Mouse (Mus musculus) testis, adult 2 months (tissue): ENCODE data around the gene Epyc. TPM values are rescaled to one million over a fixed set of nuclear protein-coding genes. Genes with fewer than 3 reads are reported as not detected.
"Not testable (repeated sequence)": the region's sequence is repeated elsewhere in the genome, so short reads cannot be mapped to it uniquely, and the experiment has no call there.

Source experiments
- H3K27ac ChIP-seq: fragments of 200-500 bp; 2 replicates; pipeline ENCODE4 v1.5.1; 2012; ENCODE audit warnings: low read depth, low read length; ENCODE audit not compliant: control insufficient read depth, insufficient read depth
- H3K27me3 ChIP-seq: fragments of 200-500 bp; 2 replicates; pipeline ENCODE4 v1.6.1; 2012; ENCODE audit warnings: mild to moderate bottlenecking, low read length, moderate library complexity; ENCODE audit not compliant: control insufficient read depth, insufficient read depth
- H3K36me3 ChIP-seq: fragments of 200-500 bp; 2 replicates; pipeline ENCODE4 v1.6.1; 2012; ENCODE audit warnings: mild to moderate bottlenecking, low read length; ENCODE audit not compliant: control insufficient read depth, insufficient read depth
- H3K4me1 ChIP-seq: fragments of 200-500 bp; 2 replicates; pipeline ENCODE4 v1.6.1; 2012; ENCODE audit warnings: low read length; ENCODE audit not compliant: control insufficient read depth, insufficient read depth
- H3K4me3 ChIP-seq: fragments of 200-500 bp; 2 replicates; pipeline ENCODE4 v1.5.1; 2012; ENCODE audit warnings: low read depth, mild to moderate bottlenecking, low read length, moderate library complexity, mixed read lengths; ENCODE audit not compliant: control insufficient read depth
- CTCF ChIP-seq: fragments of 200-500 bp; IDR thresholded peaks from 2 replicates; pipeline ENCODE4 v1.5.1; 2012; ENCODE audit warnings: low read depth, mild to moderate bottlenecking, inconsistent platforms, low read length, moderate library complexity; ENCODE audit not compliant: control insufficient read depth, insufficient read depth, insufficient replicate concordance
- POLR2A ChIP-seq: fragments of 200-500 bp; IDR thresholded peaks from 2 replicates; pipeline ENCODE4 v1.6.1; 2012; ENCODE audit warnings: low read depth, mild to moderate bottlenecking, inconsistent platforms, low read length, moderate library complexity; ENCODE audit not compliant: control insufficient read depth
- polyA plus RNA-seq: library from polyadenylated mRNA; depleted of rRNA; stranded (reverse); fragments of >200 nt; gene quantifications from 2 replicates; pipeline ENCODE4 v1.2.3, GENCODE M21; 2012

The Epyc gene
- polyA plus RNA-seq, 1 experiment = 13.3 TPM

GRCm38 (mm10) chr10:97714584-97714983 is 70.7 kb downstream of the Epyc start:
- H3K27ac ChIP-seq = no peak overlapping the region
- peak; percentile 71; the same call in 1 of the 2 replicates for TF ChIP-seq POLR2A
- TF ChIP-seq CTCF = no peak
- no peaks in the 10 kb centered on the region for H3K36me3 ChIP-seq
- H3K27me3 ChIP-seq = no peaks in the 10 kb centered on the region
- H3K4me3 ChIP-seq = peak overlapping the region; percentile 79
- no peaks in the 10 kb centered on the region for H3K4me1 ChIP-seq

- TF ChIP-seq CTCF (no peak), POLR2A (no peak)
- Histone ChIP-seq H3K4me1 (no peaks in the 10 kb centered on the region), H3K27me3 (no peaks in the 10 kb centered on the region), H3K27ac (peak overlapping the region; percentile 13; the same call in 1 of the 2 replicates), H3K36me3 (no peaks in the 10 kb centered on the region), H3K4me3 (peak overlapping the region; percentile 76)
These were observed 71.5 kb downstream of the Epyc start for GRCm38 (mm10) chr10:97715289-97715906.

GRCm38 (mm10) chr10:97717233-97717632 is 73.4 kb downstream of the Epyc start:
- Histone ChIP-seq H3K4me3 (no peak overlapping the region), H3K27ac (no peak overlapping the region), H3K4me1 (no peaks in the 10 kb centered on the region), H3K27me3 (no peaks in the 10 kb centered on the region), H3K36me3 (no peaks in the 10 kb centered on the region)
- TF ChIP-seq CTCF (no peak), POLR2A (no peak)

GRCm38 (mm10) chr10:97718021-97718420 is 74.2 kb downstream of the Epyc start:
- no peak overlapping the region for H3K27ac ChIP-seq
- H3K27me3 ChIP-seq = no peaks in the 10 kb centered on the region
- no peak for TF ChIP-seq POLR2A
- TF ChIP-seq CTCF = no peak
- H3K4me3 ChIP-seq = no peak overlapping the region
- no peaks in the 10 kb centered on the region for H3K4me1 ChIP-seq
- H3K36me3 ChIP-seq = no peaks in the 10 kb centered on the region

GRCm38 (mm10) chr10:97720625-97721024 is 76.8 kb downstream of the Epyc start:
- H3K36me3 ChIP-seq = no peaks in the 10 kb centered on the region

DNA sequence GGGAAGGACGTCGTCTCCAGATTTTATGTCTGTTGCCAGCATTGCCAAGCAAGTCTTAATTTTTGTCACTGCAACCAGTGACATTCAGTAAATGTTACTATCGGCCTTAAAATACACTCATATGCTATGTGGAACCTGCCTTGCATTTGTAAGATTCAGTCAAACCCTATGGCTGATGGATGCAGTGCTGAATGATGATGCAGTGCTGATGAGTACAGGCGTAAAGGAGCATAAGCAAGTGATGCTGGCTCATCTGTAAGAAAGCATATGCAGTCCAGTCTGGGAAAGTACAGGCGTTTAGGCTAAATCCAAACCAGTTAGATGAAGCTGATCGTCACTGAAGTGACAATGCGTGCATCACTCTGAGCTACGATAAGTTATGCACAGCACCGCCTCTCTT is 78.8 kb downstream of the Epyc start:
- no peaks in the 10 kb centered on the region for H3K27me3 ChIP-seq
- no peak overlapping the region for H3K27ac ChIP-seq
- H3K36me3 ChIP-seq = no peaks in the 10 kb centered on the region
- H3K4me3 ChIP-seq = no peak overlapping the region
- no peak for TF ChIP-seq POLR2A
- TF ChIP-seq CTCF = no peak
- H3K4me1 ChIP-seq = no peaks in the 10 kb centered on the region

More at GRCm38 (mm10) chr10:97720625-97721024, 76.8 kb downstream of the Epyc start:
- no peak overlapping the region for H3K27ac ChIP-seq
- H3K27me3 ChIP-seq = no peaks in the 10 kb centered on the region
- TF ChIP-seq CTCF = no peak
- TF ChIP-seq POLR2A = no peak
- H3K4me3 ChIP-seq = no peak overlapping the region
- H3K4me1 ChIP-seq = no peaks in the 10 kb centered on the region

DNA sequence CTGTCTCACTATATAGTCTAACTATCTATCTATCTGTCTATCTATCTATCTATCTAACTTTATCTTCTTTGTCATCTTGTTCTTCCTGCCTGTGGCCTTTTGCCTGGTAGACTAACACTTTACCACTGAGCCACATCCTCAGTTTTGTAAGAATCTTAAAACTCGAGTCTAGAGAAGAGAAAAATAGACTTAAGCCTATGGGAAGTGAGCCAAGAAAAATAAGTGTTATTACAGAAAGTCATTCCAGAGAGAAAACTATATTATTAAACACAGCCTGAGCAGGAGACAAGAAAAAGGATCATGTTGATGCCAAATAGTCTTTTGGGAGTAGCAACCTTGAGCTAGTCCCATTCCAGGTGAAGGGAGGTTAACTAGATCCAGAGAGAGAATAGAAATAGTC is 82.1 kb downstream of the Epyc start:
- H3K36me3 ChIP-seq = no peaks in the 10 kb centered on the region
- no peaks in the 10 kb centered on the region for H3K4me1 ChIP-seq
- TF ChIP-seq POLR2A = no peak
- no peak for TF ChIP-seq CTCF
- H3K27me3 ChIP-seq = no peaks in the 10 kb centered on the region
- no peak overlapping the region for H3K27ac ChIP-seq
- no peak overlapping the region for H3K4me3 ChIP-seq

GRCm38 (mm10) chr10:97726655-97727054 is 82.8 kb downstream of the Epyc start, which contains the start of gene C030005K15Rik:
Gene C030005K15Rik, minus strand, starts transcription at chr10:97726755.
- not testable (repeated sequence) for H3K4me1 ChIP-seq, H3K27ac ChIP-seq

More at GRCm38 (mm10) chr10:97726655-97727054, 82.8 kb downstream of the Epyc start, which contains the start of gene C030005K15Rik:
- not testable (repeated sequence) for H3K4me3 ChIP-seq, H3K27me3 ChIP-seq, H3K36me3 ChIP-seq
